Mouse (Mus musculus) spleen, adult 2 months (tissue): ENCODE data around the gene Tuba8.

ENCODE experiments used
- CTCF ChIP-seq: fragments of 200-500 bp; IDR thresholded peaks from 2 replicates; pipeline ENCODE4 v1.5.1; 2011; ENCODE audit warnings: mild to moderate bottlenecking, inconsistent platforms; ENCODE audit not compliant: insufficient read depth, insufficient read length, insufficient replicate concordance; ENCODE audit errors: extremely low read depth
- POLR2A ChIP-seq: fragments of 200-500 bp; IDR thresholded peaks from 2 replicates; pipeline ENCODE4 v1.6.1; 2011; ENCODE audit warnings: low read depth, low read length, inconsistent platforms

DNA sequence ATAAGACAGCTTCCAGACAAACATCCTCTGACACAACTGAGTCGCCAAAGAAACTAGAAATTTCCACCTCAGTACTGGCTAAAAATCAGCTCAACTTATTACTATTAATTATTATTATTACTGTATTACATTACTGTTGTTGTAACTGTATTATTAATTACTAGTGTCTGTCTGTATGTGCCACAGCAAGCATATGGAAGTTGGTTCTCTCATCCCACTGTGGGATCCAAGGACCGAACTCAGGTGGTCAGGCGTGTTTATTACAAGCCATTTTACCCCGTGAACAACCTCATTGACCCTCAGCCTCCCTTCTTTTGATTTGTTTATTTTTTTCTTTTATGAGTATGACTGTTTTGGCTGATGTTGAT is 61.2 kb downstream of the Tuba8 start:
- TF ChIP-seq CTCF (no peak), POLR2A (no peak)
